Mouse (Mus musculus): ENCODE data around the gene Snapc1. TPM values are rescaled to one million over a fixed set of nuclear protein-coding genes. Genes with fewer than 3 reads are reported as not detected.

The Snapc1 gene
- total and polyA plus RNA-seq, 3 experiments, result 5.0 to 12.8 (median 10.9) TPM

DNA sequence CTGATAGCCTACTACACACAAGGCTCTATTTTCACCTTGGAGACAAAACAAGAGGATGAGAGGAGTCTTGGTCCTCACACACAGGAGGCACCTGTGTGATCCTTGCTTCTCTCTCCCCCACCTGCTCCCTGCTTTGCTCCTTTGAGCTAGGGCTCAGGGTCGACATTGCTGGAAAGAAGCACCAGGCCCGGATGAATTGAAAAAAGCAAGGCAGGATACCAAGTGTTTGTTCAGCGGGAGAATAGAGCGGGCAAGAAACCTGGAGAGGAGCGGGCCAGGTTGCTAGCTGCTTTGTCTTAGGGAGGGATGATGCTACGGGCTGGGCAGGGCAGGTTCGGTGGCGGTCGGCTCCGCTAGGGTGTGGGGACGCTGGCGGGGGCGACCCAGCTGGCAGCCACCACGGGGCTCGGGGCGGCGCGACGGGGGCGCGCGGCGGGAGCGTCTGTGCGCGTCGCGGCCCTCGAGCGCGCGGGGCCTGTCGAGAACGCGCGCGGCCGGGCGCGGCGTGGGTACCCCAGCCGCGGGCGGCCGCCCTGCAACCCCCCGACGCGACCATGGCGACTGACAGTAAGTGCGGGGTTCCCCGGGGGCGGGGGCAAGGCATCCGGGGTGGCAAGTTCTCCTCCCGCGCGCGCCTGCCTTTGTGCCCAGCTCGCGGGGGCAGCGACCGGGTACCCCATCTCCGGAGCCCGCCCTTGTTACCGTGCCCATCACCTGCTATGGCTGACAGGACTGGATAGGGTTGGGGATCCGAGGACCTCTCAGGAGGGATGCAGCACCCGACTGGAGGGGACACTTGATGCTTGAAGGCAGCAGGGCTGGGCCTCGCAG lies 33.2 kb downstream of the Snapc1 start, which contains the start of gene Syt16:
Gene Syt16, plus strand, starts transcription at position 365 of the 831 bp plus-strand sequence.
- Histone ChIP-seq H3K9ac (ENCODE audit: low read depth, low read length) (no peak within 1 kb of the TSS), H3K79me2 (replicated peaks; ENCODE audit: control insufficient read depth, insufficient read depth, low read length) (no peaks in the 10 kb centered on the region), H3K4me3 (no peak within 1 kb of the TSS), H3K27ac (no peak within 1 kb of the TSS), H3K4me1 (ENCODE audit: control insufficient read depth, insufficient read depth, low read length) (no peaks in the 10 kb centered on the region), H3K27me3 (ENCODE audit: control insufficient read depth, insufficient read depth, low read length) (peaks cover 15% of the 10 kb centered on the region), H3K36me3 (ENCODE audit: control insufficient read depth, insufficient read depth, low read length) (no peaks in the 10 kb centered on the region)
- TF ChIP-seq CTCF (IDR thresholded peaks at IDR 0.05) (no peak), EP300 (IDR thresholded peaks at IDR 0.05; ENCODE audit: insufficient read depth, low read depth, low read length) (no peak), POLR2A (IDR thresholded peaks at IDR 0.05; ENCODE audit: insufficient read depth, low read depth, low read length) (no peak)
- DNase-seq, result no peak
- 1% methylated on average over 67 of the region's 67 CpGs for WGBS
- intact Hi-C loops (cut with DNase I), result no loop called here

DNA sequence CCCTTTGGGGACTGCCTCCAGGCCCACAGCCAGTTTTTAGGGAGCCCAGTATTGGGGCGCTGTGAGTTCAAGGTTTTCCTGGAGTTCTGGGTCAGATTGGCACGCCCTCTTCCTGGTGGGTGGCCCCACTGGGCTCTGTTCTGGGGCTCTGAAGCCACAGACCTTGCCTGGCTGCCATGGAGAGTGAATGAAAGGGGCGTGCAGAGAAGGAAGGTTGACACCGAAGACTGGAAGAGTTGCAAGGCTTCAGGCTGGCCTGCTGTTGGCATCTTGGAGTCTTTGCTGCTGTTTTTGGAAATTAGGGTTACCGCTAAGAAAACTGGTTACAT lies 33.8 kb downstream of the Snapc1 start:
- 48% methylated on average over 5 of the region's 5 CpGs for WGBS
- intact Hi-C loops (cut with DNase I), result no loop called here
- no peak for DNase-seq
- H3K27ac ChIP-seq, result no peak overlapping the region
- peaks cover 15% of the 10 kb centered on the region for H3K27me3 ChIP-seq (ENCODE audit: control insufficient read depth, insufficient read depth, low read length)
- no peak overlapping the region for H3K9ac ChIP-seq (ENCODE audit: low read depth, low read length)
- no peaks in the 10 kb centered on the region for H3K36me3 ChIP-seq (ENCODE audit: control insufficient read depth, insufficient read depth, low read length)
- no peaks in the 10 kb centered on the region for H3K4me1 ChIP-seq (ENCODE audit: control insufficient read depth, insufficient read depth, low read length)
- H3K4me3 ChIP-seq, result no peak overlapping the region
- TF ChIP-seq EP300 (IDR thresholded peaks at IDR 0.05; ENCODE audit: insufficient read depth, low read depth, low read length) (no peak), POLR2A (IDR thresholded peaks at IDR 0.05; ENCODE audit: insufficient read depth, low read depth, low read length) (no peak)
- H3K79me2 ChIP-seq (replicated peaks; ENCODE audit: control insufficient read depth, insufficient read depth, low read length), result no peaks in the 10 kb centered on the region

DNA sequence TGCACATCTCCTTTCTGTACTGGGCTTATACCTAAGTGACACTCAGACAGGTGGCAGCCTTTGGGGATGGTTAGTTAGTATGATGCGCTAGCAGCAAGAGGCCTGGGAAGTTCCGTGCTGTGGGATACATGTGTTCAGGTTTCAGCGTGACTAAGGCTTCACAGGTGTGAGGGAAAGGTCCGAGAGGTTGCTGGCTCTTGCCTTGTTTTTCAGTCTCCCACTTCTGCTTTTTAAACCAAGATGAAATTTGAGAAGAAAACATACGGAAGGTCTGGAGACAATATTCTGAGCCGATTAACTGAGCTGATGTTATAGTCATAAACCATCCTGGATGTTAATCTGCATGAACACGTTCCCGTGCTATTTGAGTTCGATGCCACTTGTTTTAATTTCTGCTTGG lies 38.2 kb downstream of the Snapc1 start:
- no peak overlapping the region for H3K9ac ChIP-seq (ENCODE audit: low read depth, low read length)
- intact Hi-C loops (cut with DNase I), result no loop called here
- no peak for DNase-seq
- TF ChIP-seq EP300 (IDR thresholded peaks at IDR 0.05; ENCODE audit: insufficient read depth, low read depth, low read length), result no peak
- TF ChIP-seq CTCF (IDR thresholded peaks at IDR 0.05), result no peak
- TF ChIP-seq POLR2A (IDR thresholded peaks at IDR 0.05; ENCODE audit: insufficient read depth, low read depth, low read length), result no peak
- no peak overlapping the region for H3K27ac ChIP-seq
- no peaks in the 10 kb centered on the region for H3K4me1 ChIP-seq (ENCODE audit: control insufficient read depth, insufficient read depth, low read length)
- peaks cover 11% of the 10 kb centered on the region for H3K27me3 ChIP-seq (ENCODE audit: control insufficient read depth, insufficient read depth, low read length)
- WGBS, result 86% methylated on average over 9 of the region's 9 CpGs
- no peaks in the 10 kb centered on the region for H3K79me2 ChIP-seq (replicated peaks; ENCODE audit: control insufficient read depth, insufficient read depth, low read length)
- no peak overlapping the region for H3K4me3 ChIP-seq
- H3K36me3 ChIP-seq (ENCODE audit: control insufficient read depth, insufficient read depth, low read length), result no peaks in the 10 kb centered on the region

DNA sequence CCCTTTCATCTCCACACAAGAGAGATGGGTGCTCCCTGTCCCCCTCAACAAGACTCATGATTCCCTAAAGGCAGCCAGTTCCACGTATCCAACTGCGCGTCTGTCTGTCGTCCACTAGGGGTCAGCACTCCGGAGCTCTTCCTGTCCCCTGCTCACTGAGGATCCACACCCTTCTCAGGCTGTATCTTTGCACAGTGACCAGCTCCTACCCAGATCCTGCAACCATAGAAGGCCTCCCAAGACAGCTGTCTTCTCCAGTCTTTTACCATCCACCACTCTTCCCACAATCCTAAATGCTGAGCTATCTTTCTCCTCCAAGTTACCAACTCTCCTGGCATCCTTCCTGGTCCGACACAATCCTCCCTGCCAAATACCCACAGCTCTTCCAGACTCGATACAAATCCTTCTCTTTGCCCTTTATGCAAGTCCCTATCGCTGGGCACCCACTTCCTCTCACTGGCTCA lies 45.2 kb downstream of the Snapc1 start:
- intact Hi-C loops (cut with DNase I), result no loop called here
- Histone ChIP-seq H3K79me2 (replicated peaks; ENCODE audit: control insufficient read depth, insufficient read depth, low read length) (no peaks in the 10 kb centered on the region), H3K4me1 (ENCODE audit: control insufficient read depth, insufficient read depth, low read length) (no peaks in the 10 kb centered on the region; the same call in 1 of the 2 replicates), H3K27ac (no peak overlapping the region), H3K27me3 (ENCODE audit: control insufficient read depth, insufficient read depth, low read length) (no peaks in the 10 kb centered on the region), H3K4me3 (no peak overlapping the region), H3K9ac (ENCODE audit: low read depth, low read length) (no peak overlapping the region), H3K36me3 (ENCODE audit: control insufficient read depth, insufficient read depth, low read length) (no peaks in the 10 kb centered on the region)
- TF ChIP-seq POLR2A (IDR thresholded peaks at IDR 0.05; ENCODE audit: insufficient read depth, low read depth, low read length) (no peak), EP300 (IDR thresholded peaks at IDR 0.05; ENCODE audit: insufficient read depth, low read depth, low read length) (0 out of 2 replicates have a peak, but pooled peaks have one; percentile 27), CTCF (IDR thresholded peaks at IDR 0.05) (peak; percentile 93)
- DNase-seq, result peak; percentile 21 to 34
- WGBS, result 10% methylated on average over 8 of the region's 8 CpGs

DNA sequence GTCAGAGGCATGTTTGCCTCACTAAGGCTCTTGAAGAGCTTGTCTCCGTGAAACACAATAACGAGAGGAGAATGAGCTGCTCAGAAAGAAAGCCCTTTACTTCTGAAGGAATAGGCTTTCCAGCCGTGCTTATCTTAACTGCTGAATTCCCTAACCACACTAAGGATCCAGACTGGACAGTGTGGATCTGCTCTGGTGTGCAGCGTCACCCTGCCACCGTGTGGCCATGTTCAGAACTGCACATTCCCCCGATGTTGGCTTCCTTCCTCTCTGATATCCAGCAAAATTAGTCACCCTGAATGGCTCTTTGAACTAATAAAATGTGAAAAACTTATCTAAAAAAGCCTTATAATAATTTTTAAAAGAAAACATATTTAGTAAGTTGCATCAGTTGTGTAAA lies 49.5 kb downstream of the Snapc1 start:
- TF ChIP-seq EP300 (IDR thresholded peaks at IDR 0.05; ENCODE audit: insufficient read depth, low read depth, low read length) (peak; percentile 93), CTCF (IDR thresholded peaks at IDR 0.05) (no peak)
- Histone ChIP-seq H3K27me3 (ENCODE audit: control insufficient read depth, insufficient read depth, low read length) (no peaks in the 10 kb centered on the region), H3K79me2 (replicated peaks; ENCODE audit: control insufficient read depth, insufficient read depth, low read length) (no peaks in the 10 kb centered on the region), H3K36me3 (ENCODE audit: control insufficient read depth, insufficient read depth, low read length) (no peaks in the 10 kb centered on the region; the same call in 1 of the 2 replicates), H3K9ac (ENCODE audit: low read depth, low read length) (no peak overlapping the region), H3K27ac (no peak overlapping the region), H3K4me1 (ENCODE audit: control insufficient read depth, insufficient read depth, low read length) (peaks cover 1% of the 10 kb centered on the region), H3K4me3 (no peak overlapping the region)
- peak; percentile 77 to 90 for DNase-seq
- 0% methylated on average over 6 of the region's 6 CpGs for WGBS
- intact Hi-C loops (cut with DNase I), result loop anchor here (1.0 to 5.0 kb wide), 3 partner anchors 279 to 451 kb away; no protein-coding TSS in a partner anchor

DNA sequence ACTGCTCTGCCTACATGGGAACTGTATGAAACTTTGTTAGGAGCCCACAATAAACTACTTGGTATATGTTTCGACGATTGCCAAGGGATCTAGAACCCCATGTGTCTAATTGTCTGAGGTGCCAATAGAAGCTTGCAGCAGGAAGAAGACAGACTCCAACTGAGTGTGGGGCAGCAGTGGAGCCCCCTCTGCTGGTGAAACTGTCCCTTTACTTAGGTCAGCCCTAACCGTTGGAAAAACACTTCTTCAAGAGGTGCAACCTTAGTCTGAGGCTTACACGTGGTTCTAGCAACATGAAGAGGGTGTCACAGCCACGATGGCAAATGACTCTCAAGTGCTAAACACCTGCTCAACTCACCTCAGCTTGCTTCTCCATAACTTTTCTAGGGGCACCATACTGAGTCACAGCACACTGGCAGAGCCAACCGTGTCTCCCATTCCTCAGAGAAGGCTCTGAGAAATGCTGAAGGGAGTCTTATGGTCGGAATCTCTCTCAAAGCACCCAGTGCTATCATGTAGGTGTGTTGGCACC lies 50.5 kb downstream of the Snapc1 start:
- no peak for TF ChIP-seq POLR2A (IDR thresholded peaks at IDR 0.05; ENCODE audit: insufficient read depth, low read depth, low read length)
- TF ChIP-seq CTCF (IDR thresholded peaks at IDR 0.05), result peak; percentile 87
- TF ChIP-seq EP300 (IDR thresholded peaks at IDR 0.05; ENCODE audit: insufficient read depth, low read depth, low read length), result no peak
- DNase-seq, result peak; percentile 18 to 40
- H3K9ac ChIP-seq (ENCODE audit: low read depth, low read length), result no peak overlapping the region

More for the DNA sequence above, 50.5 kb downstream of the Snapc1 start:
- Histone ChIP-seq H3K4me3 (no peak overlapping the region), H3K27me3 (ENCODE audit: control insufficient read depth, insufficient read depth, low read length) (no peaks in the 10 kb centered on the region), H3K36me3 (ENCODE audit: control insufficient read depth, insufficient read depth, low read length) (no peaks in the 10 kb centered on the region; the same call in 1 of the 2 replicates), H3K27ac (no peak overlapping the region), H3K4me1 (ENCODE audit: control insufficient read depth, insufficient read depth, low read length) (peaks cover 1% of the 10 kb centered on the region), H3K79me2 (replicated peaks; ENCODE audit: control insufficient read depth, insufficient read depth, low read length) (no peaks in the 10 kb centered on the region)
- intact Hi-C loops (cut with DNase I), result loop anchor here (5.0 kb wide), 2 partner anchors 277 to 453 kb away; no protein-coding TSS in a partner anchor
- WGBS, result 55% methylated on average over 7 of the region's 7 CpGs

Measured in heart, adult 2 months (tissue).